Mouse (Mus musculus) hindbrain, embryonic 10.5 days (tissue): ENCODE measurements around the gene Tsc22d3. TPM values are rescaled to one million over a fixed set of nuclear protein-coding genes. Genes with fewer than 3 reads are reported as not detected.
"Not testable (repeated sequence)": the region's sequence is repeated elsewhere in the genome, so short reads cannot be mapped to it uniquely, and the experiment has no call there.

ENCODE experiments used
- DNase-seq: peaks from one replicate; pipeline ENCODE4 v3.0.0-alpha.2; 2017; ENCODE audit warnings: low spot score
- H3K27ac ChIP-seq: fragments of 300-500 bp; sonication (generic); 2 replicates; pipeline ENCODE4 v1.5.1; 2016; ENCODE audit warnings: mild to moderate bottlenecking, moderate library complexity
- H3K27me3 ChIP-seq: fragments of 300-500 bp; sonication (generic); 2 replicates; pipeline ENCODE4 v1.6.1; 2016; ENCODE audit warnings: mild to moderate bottlenecking; ENCODE audit not compliant: poor library complexity, insufficient read depth, severe bottlenecking
- H3K36me3 ChIP-seq: fragments of 300-500 bp; sonication (generic); 2 replicates; pipeline ENCODE4 v1.6.1; 2016; ENCODE audit warnings: mild to moderate bottlenecking, moderate library complexity
- H3K4me1 ChIP-seq: fragments of 300-500 bp; sonication (generic); replicated peaks from 2 replicates; pipeline ENCODE4 v1.6.1; 2016; ENCODE audit warnings: mild to moderate bottlenecking
- H3K4me3 ChIP-seq: fragments of 300-500 bp; sonication (generic); 2 replicates; pipeline ENCODE4 v1.5.1; 2016; ENCODE audit warnings: mild to moderate bottlenecking, moderate library complexity
- H3K9me3 ChIP-seq: fragments of 300-500 bp; sonication (generic); 2 replicates; pipeline ENCODE4 v1.6.1; 2016; ENCODE audit warnings: mild to moderate bottlenecking, moderate library complexity
- WGBS: fragments of 180-500 bp; shearing (Covaris S2); methylation state at CpG from one replicate; pipeline ENCODE4 v1.1.7; 2016; 5-methylcytosine and 5-hydroxymethylcytosine counted together
- polyA plus RNA-seq: library from polyadenylated mRNA; unstranded; fragments of >200 nt; fragmentation: Nextera tagmentation; extraction: Ambion mirVana; gene quantifications from 2 replicates; pipeline ENCODE4 v1.2.1, GENCODE M21; 2016

The Tsc22d3 gene
- polyA plus RNA-seq, 1 experiment from 2014 or later = 122 TPM

DNA sequence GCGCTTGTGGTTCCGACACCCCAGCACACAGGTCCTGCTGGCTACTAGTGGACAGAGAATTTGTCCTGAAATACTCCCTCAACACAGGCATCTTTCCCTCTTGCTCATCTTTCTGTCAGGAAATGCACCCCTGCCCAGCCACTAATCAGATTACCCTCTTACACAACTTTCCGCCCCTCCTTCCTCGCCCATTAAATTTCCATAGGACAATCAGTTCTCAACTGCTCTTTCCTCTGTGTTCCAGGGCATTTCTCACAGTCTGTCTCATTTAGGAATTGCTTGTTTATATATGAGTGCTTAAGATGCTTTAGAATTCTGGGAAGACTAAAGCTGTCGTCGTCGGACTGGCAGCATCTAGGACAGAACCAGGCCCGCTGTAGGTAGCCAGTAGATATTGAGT is 82.1 kb downstream of the Tsc22d3 start:
- no peak for DNase-seq
- 86% methylated on average over 8 of the region's 8 CpGs for WGBS
- H3K27me3 ChIP-seq = peaks cover 87% of the 10 kb centered on the region

DNA sequence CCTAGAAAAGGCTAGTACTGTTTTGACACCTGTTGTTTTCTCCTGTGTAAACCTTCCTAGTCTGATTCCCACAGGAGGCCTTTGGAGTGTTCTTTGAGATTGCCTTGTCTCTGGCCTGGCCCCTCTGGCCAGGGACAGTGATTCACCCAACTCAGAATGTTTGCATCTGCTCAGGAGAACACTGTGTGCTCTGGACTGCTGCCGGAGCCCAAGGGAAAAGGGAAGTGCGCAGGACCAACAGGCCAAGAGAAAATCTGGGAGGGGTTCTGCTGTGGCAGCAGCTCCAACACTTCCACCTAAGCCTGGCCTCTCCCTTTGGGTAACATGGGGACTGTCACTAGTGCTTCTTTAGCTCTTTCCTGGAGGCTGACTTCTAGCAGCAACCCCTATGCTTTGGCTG is 87.1 kb downstream of the Tsc22d3 start:
- peaks cover 30% of the 10 kb centered on the region for H3K4me1 ChIP-seq
- 76% methylated on average over 2 of the region's 2 CpGs for WGBS
- DNase-seq = no peak
- peaks cover 85% of the 10 kb centered on the region for H3K27me3 ChIP-seq
- no peak overlapping the region for H3K27ac ChIP-seq
- H3K9me3 ChIP-seq = no peaks in the 10 kb centered on the region
- no peaks in the 10 kb centered on the region for H3K36me3 ChIP-seq
- no peak overlapping the region for H3K4me3 ChIP-seq

More for the DNA sequence above, 82.1 kb downstream of the Tsc22d3 start:
- no peak overlapping the region for H3K4me3 ChIP-seq
- no peaks in the 10 kb centered on the region for H3K9me3 ChIP-seq
- H3K36me3 ChIP-seq = no peaks in the 10 kb centered on the region
- H3K4me1 ChIP-seq = peaks cover 9% of the 10 kb centered on the region
- H3K27ac ChIP-seq = no peak overlapping the region

DNA sequence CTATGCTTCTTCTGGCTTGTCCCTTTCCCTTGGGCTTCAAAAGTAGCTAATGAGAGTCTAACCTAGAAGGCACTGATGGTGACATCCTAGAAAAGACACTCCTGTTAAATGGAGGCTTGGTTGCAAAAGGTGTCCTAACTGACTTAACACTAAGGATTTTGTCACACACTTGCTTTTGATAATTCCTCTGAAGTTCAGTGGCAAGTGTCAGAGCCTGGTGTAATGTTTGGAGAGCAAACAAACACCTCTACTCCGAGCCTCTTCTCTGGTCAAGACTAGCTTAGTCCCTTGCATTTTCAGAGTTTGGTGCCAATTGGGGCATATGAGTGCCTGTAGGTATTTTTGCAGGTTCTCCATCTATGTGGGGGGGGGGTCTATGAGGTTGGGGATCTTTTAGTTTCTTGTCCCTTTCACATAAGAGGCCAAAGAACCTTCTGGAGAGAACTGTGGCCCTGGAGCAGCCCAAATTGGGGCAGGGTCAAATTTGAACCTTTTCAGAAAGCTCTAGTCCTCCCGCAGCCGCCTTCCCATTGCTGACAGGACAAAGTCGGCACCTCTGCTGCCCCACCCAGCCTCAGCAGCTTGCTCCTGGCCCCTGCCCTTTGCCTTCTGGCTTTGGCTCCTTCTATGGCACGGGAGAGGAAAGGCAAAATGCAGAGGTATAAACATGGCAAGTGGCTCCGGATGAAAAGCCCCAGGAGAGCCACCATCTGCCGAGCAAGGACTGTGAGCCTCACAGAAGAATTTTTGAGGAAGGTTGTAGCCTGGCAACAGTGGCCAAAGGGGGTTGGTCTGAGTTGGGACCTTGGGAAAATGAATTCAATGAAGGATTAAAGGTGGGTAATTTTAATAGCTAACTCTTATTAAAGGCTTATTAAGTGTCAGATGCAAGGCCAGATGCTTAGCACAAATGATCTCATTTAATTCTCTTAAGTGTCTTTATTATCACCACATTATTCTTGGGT is 88.5 kb downstream of the Tsc22d3 start:
- Histone ChIP-seq H3K27ac (peak overlapping the region; percentile 75; the same call in 1 of the 2 replicates), H3K27me3 (peaks cover 85% of the 10 kb centered on the region), H3K4me3 (no peak overlapping the region), H3K4me1 (peaks cover 30% of the 10 kb centered on the region), H3K36me3 (no peaks in the 10 kb centered on the region), H3K9me3 (no peaks in the 10 kb centered on the region)
- 42% methylated on average over 7 of the region's 7 CpGs for WGBS
- peak; percentile 42 for DNase-seq

DNA sequence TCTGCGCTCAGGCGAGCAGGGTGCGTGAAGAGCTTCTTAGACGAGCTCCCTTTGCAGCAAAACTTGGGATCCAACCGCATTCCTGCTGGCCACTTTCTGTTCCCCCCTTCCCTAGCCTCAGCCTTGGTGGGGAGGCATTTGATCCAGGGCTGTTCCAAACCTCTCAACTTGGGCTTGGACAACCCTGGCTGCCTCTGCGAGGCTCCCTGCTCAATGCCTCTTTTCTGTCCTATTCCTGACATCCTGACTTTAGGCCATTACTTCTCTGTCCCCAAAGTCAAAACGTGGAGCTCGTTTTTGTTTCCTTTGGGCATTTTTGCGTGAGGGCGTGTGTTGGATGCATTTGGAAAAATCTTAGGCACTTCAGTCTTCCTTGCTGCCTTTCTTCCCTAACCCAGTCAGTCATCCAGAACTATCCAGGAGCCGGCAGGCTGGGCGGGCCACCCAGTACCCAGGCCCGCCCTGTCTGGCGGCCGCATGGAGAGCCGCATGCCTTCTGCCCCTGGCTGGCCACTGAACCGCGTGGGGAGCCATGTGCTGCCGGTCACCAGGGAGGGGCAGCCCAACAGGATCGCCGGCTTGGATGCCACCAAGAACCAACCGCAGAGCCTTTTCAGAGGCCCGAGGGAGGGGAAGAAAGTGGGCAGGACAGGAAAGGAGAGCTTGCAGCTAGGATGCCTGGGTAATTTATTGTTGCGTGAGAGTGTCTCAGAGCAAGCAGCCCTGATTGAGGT is 89.6 kb downstream of the Tsc22d3 start:
- Histone ChIP-seq H3K27me3 (peaks cover 83% of the 10 kb centered on the region), H3K4me3 (0 out of 2 replicates have a peak overlapping the region, but pooled peaks have one; percentile 16), H3K9me3 (no peaks in the 10 kb centered on the region), H3K4me1 (peaks cover 35% of the 10 kb centered on the region), H3K36me3 (no peaks in the 10 kb centered on the region), H3K27ac (peak overlapping the region; percentile 75)
- WGBS = 30% methylated on average over 24 of the region's 24 CpGs
- DNase-seq = peak; percentile 28

DNA sequence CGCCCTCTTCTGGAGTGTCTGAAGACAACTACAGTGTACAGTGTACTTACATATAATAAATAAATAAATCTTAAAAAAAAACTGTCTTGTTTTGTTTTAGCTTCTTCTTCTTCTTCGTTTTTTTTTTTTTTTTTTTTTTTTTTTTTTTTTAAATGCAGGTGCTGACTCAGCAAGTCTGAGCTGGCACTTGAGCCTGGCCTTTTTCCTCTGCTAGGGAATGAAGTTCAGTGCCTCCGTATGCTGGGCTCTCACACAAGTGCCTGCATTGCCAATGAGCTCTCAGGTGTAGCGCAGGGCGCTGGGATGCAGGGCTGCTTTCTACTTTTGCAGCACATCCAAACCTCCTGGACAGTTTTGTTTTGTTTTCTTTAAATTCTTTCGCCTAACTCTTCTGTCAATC is 90.6 kb downstream of the Tsc22d3 start:
- Histone ChIP-seq H3K4me3 (no peak overlapping the region), H3K9me3 (no peaks in the 10 kb centered on the region), H3K36me3 (no peaks in the 10 kb centered on the region), H3K4me1 (peaks cover 40% of the 10 kb centered on the region), H3K27ac (no peak overlapping the region), H3K27me3 (peaks cover 84% of the 10 kb centered on the region)
- WGBS = 36% methylated on average over 6 of the region's 6 CpGs
- DNase-seq = no peak

DNA sequence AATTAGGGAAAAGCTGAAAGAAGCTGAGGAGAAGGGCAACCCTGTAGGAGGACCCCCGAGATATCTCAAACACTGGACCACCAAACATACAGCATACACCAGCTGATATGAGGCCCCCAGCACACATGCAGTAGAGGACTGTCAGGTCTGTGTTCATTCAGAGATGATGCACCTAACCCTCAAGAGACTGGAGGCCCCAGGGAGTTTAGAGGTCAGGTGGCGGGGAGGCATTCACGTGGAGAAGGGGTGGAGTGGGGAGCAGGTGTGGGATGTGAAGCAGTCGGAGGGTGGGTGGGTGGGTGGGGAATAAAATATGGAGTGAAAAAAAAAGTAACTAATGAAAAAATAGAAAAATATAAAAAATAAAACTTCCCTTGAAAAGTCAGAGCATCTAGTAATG is 91.7 kb downstream of the Tsc22d3 start:
- WGBS = 74% methylated on average over 4 of the region's 4 CpGs
- not testable (repeated sequence) for H3K27ac ChIP-seq, DNase-seq, H3K36me3 ChIP-seq, H3K9me3 ChIP-seq, H3K4me3 ChIP-seq
- Histone ChIP-seq H3K4me1 (peaks cover 40% of the 10 kb centered on the region), H3K27me3 (peaks cover 84% of the 10 kb centered on the region)

DNA sequence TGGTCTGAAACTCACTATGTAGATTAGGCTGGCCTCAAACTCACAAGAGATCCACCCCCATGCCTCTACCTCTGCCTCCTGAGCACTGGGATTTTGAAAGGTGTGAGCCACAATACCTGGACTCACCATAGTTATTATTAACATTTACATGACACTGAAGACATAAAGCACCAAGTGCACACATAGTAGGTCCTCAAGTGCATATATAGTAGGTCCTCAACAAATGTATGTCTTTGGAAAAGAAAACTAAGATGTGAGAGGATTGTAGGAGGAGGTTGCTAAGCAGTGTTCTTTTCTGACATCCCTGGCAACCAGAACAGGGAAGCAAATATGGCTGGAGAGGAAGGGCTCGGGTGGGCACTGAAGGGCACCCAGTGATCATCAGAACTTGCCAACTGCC is 93.1 kb downstream of the Tsc22d3 start:
- no peak for DNase-seq
- Histone ChIP-seq H3K36me3 (no peaks in the 10 kb centered on the region), H3K4me1 (peaks cover 36% of the 10 kb centered on the region), H3K27ac (no peak overlapping the region), H3K4me3 (no peak overlapping the region), H3K27me3 (peaks cover 82% of the 10 kb centered on the region), H3K9me3 (no peaks in the 10 kb centered on the region)
- 79% methylated on average over 1 of the region's 1 CpGs for WGBS

DNA sequence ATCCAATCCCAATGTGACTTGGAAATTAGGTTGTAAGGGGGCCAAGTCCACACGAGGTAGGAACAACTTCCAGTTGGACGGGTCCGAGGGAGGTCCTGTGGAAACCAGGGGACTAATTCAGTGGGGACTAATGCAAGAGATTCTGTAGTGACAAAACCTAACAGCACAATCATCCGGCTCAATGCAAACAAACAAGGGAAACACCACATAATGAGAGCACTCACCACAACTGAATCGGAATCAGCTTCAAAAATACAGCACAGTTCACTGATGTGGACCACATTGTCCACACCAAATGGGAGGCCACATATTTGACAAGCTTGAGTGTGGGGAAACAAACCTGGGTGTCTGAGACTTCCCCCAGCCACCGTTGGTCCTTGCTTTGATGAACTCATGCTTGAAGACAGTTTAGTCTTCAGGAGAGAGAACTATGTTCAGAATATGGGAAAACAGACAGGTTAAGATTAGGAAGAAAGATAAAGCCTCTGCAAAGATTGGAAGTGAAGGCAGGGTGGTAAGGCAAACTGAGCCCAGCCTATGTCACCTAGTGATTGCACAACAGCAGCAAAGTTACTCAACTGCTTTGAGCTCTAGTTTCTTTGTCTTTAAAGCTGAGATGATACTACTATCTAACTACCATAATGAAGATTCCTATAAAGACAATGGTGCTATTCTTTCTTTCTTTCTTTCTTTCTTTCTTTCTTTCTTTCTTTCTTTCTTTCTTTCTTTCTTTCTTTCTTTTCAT is 93.9 kb downstream of the Tsc22d3 start:
- peak overlapping the region; percentile 66; the same call in 1 of the 2 replicates for H3K27ac ChIP-seq

DNA sequence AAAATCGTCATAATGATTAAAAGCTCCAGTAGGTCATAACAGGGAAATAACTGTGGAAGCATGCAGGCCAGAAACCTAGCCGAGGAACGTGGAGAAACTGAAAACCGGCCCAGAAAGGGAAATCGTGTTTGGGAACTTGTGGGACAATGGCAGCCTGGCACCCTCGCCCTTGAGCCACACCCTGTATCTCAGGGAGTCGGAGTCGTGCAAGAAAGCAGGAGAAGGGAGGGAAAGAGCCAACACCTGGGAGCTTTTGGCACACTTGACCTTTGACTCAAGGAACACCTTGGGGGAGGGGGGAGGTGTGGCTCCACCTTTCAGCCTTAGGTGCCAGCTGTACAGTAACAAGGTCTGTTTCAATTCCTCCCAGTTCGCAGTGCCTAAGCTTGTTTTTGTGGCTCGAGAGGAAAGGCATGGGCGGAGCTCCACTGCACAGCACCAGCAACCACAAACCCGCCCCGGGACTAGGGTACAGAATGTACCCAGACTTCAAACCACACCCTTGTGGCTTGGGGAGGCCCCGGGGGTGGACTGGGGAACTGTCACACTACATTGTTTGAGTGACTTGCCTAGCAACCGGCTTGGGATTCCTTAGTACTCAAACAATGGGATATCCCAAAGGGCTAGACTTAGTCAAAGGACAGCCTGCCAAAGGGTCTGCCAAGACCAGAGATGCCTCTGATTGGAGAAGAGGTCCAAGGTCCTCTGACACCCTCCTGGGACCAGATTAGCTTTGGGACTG is 94.8 kb downstream of the Tsc22d3 start:
- Histone ChIP-seq H3K4me3 (no peak overlapping the region), H3K27me3 (peaks cover 82% of the 10 kb centered on the region), H3K36me3 (no peaks in the 10 kb centered on the region), H3K27ac (peak overlapping the region; percentile 66; the same call in 1 of the 2 replicates), H3K9me3 (no peaks in the 10 kb centered on the region), H3K4me1 (peaks cover 19% of the 10 kb centered on the region)
- 49% methylated on average over 15 of the region's 15 CpGs for WGBS
- peak; percentile 51 for DNase-seq

More for the DNA sequence above, 93.9 kb downstream of the Tsc22d3 start:
- Histone ChIP-seq H3K4me1 (peaks cover 28% of the 10 kb centered on the region), H3K9me3 (no peaks in the 10 kb centered on the region), H3K36me3 (no peaks in the 10 kb centered on the region), H3K4me3 (no peak overlapping the region), H3K27me3 (peaks cover 82% of the 10 kb centered on the region)
- 69% methylated on average over 6 of the region's 6 CpGs for WGBS
- DNase-seq = no peak

DNA sequence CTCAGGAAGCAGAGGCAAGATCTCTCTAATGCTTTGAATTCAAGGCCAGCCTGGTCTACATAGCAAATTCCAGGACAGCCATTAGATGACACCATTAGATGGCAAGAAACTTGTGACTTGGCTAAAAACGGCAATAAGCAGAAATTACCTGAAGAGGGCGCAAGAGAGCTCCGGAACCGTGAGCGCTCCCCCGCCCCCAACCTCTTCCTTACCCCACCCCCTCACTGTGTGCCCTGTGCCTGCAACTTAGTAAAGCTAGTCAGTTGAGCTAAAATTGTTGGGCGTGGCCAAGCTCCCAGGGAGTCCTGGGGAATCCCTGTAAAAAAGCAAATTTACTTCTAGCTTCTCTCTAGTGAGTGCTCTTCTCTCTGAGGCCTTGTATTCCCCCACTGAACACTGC is 96.6 kb downstream of the Tsc22d3 start:
- no peaks in the 10 kb centered on the region for H3K36me3 ChIP-seq
- DNase-seq = peak; percentile 66
- H3K27me3 ChIP-seq = peaks cover 75% of the 10 kb centered on the region
- no peaks in the 10 kb centered on the region for H3K9me3 ChIP-seq
- H3K4me1 ChIP-seq = peaks cover 10% of the 10 kb centered on the region; the same call in 1 of the 2 replicates
- H3K4me3 ChIP-seq = no peak overlapping the region
- H3K27ac ChIP-seq = no peak overlapping the region
- WGBS = 17% methylated on average over 7 of the region's 7 CpGs

DNA sequence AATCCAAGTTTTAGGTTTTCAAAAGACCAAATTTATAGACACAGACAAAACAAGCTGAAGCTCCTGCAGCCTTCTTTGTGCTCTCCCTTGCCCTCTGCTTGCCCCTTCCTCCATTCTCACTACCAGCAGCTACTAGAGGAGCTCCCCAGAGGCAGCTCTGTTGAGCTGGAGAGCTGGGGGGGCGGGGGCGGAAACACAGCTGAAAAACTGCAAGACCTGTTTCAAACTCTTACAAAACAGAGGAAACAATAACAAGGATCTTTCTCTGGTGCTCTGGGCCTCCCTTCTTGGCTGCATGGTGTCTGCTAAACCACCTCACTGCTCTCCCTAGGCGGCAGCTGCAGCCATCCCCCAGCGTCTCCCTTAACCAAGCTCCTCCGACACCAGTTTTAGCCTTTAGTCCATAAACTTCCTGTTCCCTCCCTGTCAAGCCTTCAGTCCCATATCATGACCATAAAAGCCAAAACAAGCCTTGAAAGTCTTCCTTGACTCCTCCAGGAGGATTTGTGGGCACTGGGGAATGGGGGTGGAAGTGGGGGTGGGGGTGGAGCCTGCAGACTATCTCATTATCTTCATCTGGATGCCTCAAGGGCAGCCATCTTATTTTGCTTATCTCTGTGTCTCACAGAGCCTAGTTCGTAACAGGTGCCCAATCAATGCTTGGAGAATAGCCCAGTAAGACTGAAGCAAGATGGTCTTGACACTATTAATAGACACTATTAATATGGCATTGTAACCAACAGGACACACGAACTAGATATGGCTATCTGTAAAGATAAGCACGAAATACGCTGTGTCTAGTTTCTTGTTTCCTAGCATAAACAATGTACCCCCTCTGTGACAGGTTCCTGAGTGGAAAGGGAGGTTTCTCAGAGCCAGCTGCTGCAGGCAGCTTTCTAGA is 98.8 kb downstream of the Tsc22d3 start:
- Histone ChIP-seq H3K27ac (no peak overlapping the region), H3K4me3 (no peak overlapping the region), H3K9me3 (no peaks in the 10 kb centered on the region), H3K4me1 (peaks cover 10% of the 10 kb centered on the region; the same call in 1 of the 2 replicates), H3K27me3 (peaks cover 62% of the 10 kb centered on the region), H3K36me3 (no peaks in the 10 kb centered on the region)
- WGBS = 66% methylated on average over 9 of the region's 9 CpGs
- DNase-seq = no peak
